Mouse (Mus musculus): Measurements from ENCODE around the gene Creb3. TPM values are rescaled to one million over a fixed set of nuclear protein-coding genes. Genes with fewer than 3 reads are reported as not detected.
"Not testable (repeated sequence)": the region's sequence is repeated elsewhere in the genome, so short reads cannot be mapped to it uniquely, and the experiment has no call there.

The Creb3 gene
- polyA plus RNA-seq, 1 experiment, result 18.1 TPM

DNA sequence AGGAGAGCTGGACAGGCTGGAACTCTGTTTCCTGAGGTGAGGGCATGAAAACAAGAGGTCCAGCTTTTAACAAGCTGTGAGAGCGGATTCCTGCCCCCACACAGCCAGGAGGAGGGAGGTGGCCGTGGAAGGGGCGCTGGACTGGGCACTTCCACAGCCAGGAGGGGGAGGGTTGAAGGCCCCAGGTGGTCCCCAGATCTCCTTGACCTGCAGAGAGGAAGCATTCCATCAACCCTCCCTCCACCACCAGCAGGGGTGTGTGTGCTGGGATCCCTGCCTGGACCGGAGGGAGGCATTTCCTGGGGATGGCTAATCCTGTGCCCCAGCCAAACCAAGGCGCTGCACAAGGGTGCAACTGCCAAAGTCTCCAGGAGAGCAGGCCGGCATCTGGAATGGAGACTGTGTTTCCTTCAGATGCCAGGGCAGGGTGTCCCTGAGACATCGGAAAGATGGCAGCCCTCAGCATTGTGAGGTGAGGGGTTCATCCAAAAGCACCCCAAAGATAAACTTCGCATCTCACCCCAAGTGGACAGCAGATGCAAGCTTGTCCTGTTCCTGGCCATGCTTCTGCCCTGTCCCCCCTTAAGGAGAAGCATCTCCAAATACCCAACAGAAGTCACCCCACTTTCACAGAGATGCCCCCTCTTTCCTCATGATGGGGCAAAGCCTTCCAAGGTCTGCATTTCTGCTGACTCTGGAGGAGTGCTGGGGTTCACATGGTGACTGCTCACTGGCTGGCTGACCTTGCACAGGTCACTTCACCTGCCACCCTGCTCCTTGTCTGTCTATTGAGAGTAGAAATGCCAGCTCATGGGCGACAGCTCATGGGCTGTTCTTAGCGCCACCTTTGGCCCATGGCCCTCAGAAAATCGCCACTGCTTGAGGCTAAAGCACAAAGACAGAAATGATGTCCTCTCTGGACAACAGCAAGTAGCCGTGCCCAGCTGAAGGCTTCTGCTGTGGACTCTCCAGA is 22.6 kb downstream of the Creb3 start, which contains the start of gene Msmp:
Gene Msmp, minus strand, starts transcription at position 51 of the 973 bp plus-strand sequence.
- H3K4me3 ChIP-seq (ENCODE audit: insufficient read depth, low read depth, low read length), result no peak within 1 kb of the TSS
- peaks cover 22% of the 10 kb centered on the region for H3K4me1 ChIP-seq (ENCODE audit: control insufficient read depth, insufficient read depth, insufficient read length, low read length)
- peak within 1 kb of the TSS; percentile 79 for H3K27ac ChIP-seq (replicated peaks; ENCODE audit: low read depth, low read length)

GRCm38 (mm10) chr4:43585682-43586081 is 23.6 kb downstream of the Creb3 start:
- Histone ChIP-seq H3K27ac (replicated peaks; ENCODE audit: low read depth, low read length) (peak overlapping the region; percentile 96), H3K4me3 (ENCODE audit: insufficient read depth, low read depth, low read length) (no peak overlapping the region)

DNA sequence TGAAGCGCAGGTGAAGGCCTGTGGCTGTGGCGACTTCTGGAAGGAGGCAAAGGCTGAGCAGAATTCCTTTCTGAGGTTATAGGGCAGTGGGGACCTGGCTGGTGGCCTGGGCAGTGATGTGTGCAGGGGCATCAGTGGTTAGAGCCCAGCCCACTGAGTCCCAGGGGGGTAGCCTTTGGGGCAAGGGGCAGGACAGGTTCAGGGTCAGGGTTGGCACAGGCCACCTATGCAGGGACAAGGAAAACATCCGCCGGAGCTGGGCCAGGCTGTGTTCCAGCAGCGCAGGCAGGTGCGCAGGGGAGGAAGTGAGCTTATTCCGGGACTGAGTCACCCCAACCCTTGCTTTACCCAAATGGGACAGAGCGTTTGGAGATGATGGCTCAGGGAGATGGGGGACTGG is 24.3 kb downstream of the Creb3 start:
- Histone ChIP-seq H3K4me3 (ENCODE audit: insufficient read depth, low read depth, low read length) (no peak overlapping the region), H3K4me1 (ENCODE audit: control insufficient read depth, insufficient read depth, insufficient read length, low read length) (peaks cover 20% of the 10 kb centered on the region), H3K27ac (replicated peaks; ENCODE audit: low read depth, low read length) (peak overlapping the region; percentile 99)

More at GRCm38 (mm10) chr4:43585682-43586081, 23.6 kb downstream of the Creb3 start:
- H3K4me1 ChIP-seq (ENCODE audit: control insufficient read depth, insufficient read depth, insufficient read length, low read length), result peaks cover 20% of the 10 kb centered on the region

- H3K4me1 ChIP-seq (ENCODE audit: control insufficient read depth, insufficient read depth, insufficient read length, low read length), result peaks cover 20% of the 10 kb centered on the region
- peak overlapping the region; percentile 99 for H3K27ac ChIP-seq (replicated peaks; ENCODE audit: low read depth, low read length)
- H3K4me3 ChIP-seq (ENCODE audit: insufficient read depth, low read depth, low read length), result no peak overlapping the region
Observed at GRCm38 (mm10) chr4:43587681-43588080, 25.5 kb downstream of the Creb3 start.

DNA sequence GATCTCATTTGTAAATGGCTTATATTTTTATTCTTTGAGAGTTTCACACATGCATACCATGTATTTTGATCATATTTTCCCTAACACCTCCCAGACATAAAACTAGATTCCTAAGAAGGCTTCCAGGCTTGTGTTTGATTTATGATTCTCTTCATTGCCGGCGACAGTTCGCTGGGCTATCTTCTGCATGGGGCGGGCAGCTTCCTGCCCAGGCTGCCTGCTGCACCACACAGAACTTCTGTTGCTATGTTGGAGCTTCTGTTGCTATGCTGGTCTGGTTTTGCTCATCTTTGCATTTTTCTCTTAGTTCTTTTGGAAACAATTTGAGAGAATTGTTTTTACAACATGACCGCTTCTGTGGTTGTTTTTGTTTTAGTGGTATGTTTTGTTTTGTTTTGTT is 29.4 kb downstream of the Creb3 start:
- peaks cover 8% of the 10 kb centered on the region for H3K4me1 ChIP-seq (ENCODE audit: control insufficient read depth, insufficient read depth, insufficient read length, low read length)
- H3K4me3 ChIP-seq (ENCODE audit: insufficient read depth, low read depth, low read length), result no peak overlapping the region
- H3K27ac ChIP-seq (replicated peaks; ENCODE audit: low read depth, low read length), result no peak overlapping the region

DNA sequence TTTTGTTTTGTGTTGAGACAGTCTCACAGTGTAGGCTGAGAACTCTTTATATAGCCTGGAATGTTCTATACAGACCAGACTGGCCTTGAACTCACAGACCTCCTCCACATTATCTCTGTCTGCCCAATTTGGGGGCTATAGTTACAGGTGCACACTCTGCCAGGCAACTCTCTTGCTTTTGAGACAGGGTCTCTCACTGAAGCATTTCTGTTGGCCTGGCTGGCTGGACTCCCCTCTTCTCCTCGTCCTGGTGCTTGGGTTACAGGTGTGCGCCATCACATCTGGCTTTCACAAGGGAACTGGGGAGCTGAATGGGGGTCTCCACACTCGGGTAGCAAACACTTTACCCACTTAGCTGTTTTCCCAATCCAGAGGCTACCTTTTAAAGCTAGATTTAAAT is 29.8 kb downstream of the Creb3 start:
- no peak overlapping the region for H3K27ac ChIP-seq (replicated peaks; ENCODE audit: low read depth, low read length)
- H3K4me1 ChIP-seq (ENCODE audit: control insufficient read depth, insufficient read depth, insufficient read length, low read length), result peaks cover 5% of the 10 kb centered on the region; the same call in 1 of the 2 replicates
- no peak overlapping the region for H3K4me3 ChIP-seq (ENCODE audit: insufficient read depth, low read depth, low read length)

DNA sequence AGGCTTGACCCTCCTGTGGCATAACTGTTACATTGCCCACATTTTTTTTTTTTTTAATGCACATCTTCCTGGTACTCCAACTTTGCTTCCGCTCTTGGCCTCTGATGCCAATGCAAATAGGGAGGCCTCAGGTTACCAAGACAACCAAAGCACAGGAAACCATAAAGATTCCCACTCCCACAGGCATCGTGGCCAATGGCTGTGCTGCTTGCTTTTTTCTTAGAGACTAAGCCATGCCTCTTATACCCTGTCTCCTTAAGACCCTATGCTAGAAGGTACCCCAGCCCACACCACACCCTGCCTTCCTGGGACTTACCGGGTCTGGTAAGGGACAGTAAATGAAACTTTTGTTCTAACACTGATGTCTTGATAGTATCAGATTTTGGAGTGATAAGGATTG is 31.3 kb downstream of the Creb3 start:
- Histone ChIP-seq H3K4me1 (ENCODE audit: control insufficient read depth, insufficient read depth, insufficient read length, low read length) (no peaks in the 10 kb centered on the region), H3K27ac (replicated peaks; ENCODE audit: low read depth, low read length) (no peak overlapping the region), H3K4me3 (ENCODE audit: insufficient read depth, low read depth, low read length) (no peak overlapping the region)

GRCm38 (mm10) chr4:43596597-43596996 is 34.5 kb downstream of the Creb3 start:
- H3K27ac ChIP-seq (replicated peaks; ENCODE audit: low read depth, low read length); H3K4me1 ChIP-seq (ENCODE audit: control insufficient read depth, insufficient read depth, insufficient read length, low read length); H3K4me3 ChIP-seq (ENCODE audit: insufficient read depth, low read depth, low read length): not testable (repeated sequence)

- no peak overlapping the region for H3K27ac ChIP-seq (replicated peaks; ENCODE audit: low read depth, low read length)
- no peaks in the 10 kb centered on the region for H3K4me1 ChIP-seq (ENCODE audit: control insufficient read depth, insufficient read depth, insufficient read length, low read length)
- no peak overlapping the region for H3K4me3 ChIP-seq (ENCODE audit: insufficient read depth, low read depth, low read length)
Observed at GRCm38 (mm10) chr4:43598200-43598599, 36.1 kb downstream of the Creb3 start.

- H3K4me3 ChIP-seq (ENCODE audit: insufficient read depth, low read depth, low read length), result no peak overlapping the region
- H3K27ac ChIP-seq (replicated peaks; ENCODE audit: low read depth, low read length), result no peak overlapping the region
- H3K4me1 ChIP-seq (ENCODE audit: control insufficient read depth, insufficient read depth, insufficient read length, low read length), result no peaks in the 10 kb centered on the region
Observed at GRCm38 (mm10) chr4:43598650-43599380, 36.7 kb downstream of the Creb3 start.

DNA sequence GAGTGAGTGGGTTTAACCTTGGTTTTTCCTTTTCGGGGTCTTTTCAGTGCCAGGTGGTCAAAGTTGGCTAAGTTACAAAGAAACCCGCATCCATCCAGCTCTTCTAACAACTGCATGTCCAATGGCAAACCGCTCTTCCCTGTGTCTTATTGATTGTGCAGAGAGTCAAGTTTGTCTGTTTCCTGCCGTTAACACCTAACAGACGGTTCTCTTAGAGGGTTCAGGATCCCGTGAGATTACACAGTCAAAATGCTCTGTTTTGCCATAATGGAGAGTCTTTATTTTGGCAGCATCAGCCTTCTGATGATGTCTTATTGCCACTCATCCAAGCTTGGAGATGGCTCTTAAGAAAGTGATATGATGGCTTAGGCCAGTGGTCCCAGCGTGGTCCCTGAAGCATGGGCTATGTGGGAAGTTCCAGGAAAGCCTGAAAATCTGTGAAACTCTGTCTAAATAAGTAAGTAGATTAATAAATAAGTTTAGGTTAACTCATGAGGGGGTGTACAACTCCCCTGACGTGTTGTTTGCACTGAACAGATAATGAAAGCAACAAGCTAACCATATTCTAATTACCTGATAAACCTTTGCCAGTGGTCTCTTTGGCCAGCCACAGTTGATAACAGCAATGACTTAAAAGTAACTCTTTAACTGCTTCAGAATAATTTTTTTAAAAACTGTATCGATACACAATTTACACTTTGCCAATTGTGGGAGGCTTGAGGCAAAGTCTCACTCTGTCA is 38.2 kb downstream of the Creb3 start:
- Histone ChIP-seq H3K4me1 (ENCODE audit: control insufficient read depth, insufficient read depth, insufficient read length, low read length) (no peaks in the 10 kb centered on the region), H3K27ac (replicated peaks; ENCODE audit: low read depth, low read length) (no peak overlapping the region), H3K4me3 (ENCODE audit: insufficient read depth, low read depth, low read length) (no peak overlapping the region)

DNA sequence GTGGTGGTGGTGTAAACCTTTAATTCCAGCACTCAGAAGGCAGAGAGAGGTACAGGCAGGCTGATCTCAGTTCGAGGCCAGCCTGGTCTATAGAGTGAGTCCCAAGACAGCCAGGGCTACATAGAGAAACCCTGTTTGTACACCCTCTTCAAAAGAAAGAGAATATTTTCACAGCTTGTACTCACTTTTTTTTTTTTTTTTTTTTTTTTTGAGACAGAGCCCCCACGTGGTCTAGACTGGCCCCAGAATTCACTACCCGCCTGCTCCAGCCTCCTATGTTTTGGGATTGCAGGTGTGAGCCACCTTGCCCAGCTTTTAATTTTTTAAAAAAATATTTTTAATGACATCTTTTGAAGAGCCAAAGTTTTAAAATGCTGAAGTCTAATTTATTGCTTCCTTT is 42.0 kb downstream of the Creb3 start:
- H3K27ac ChIP-seq (replicated peaks; ENCODE audit: low read depth, low read length), result no peak overlapping the region
- no peaks in the 10 kb centered on the region for H3K4me1 ChIP-seq (ENCODE audit: control insufficient read depth, insufficient read depth, insufficient read length, low read length)

GRCm38 (mm10) chr4:43604751-43605685 is 42.9 kb downstream of the Creb3 start:
- Histone ChIP-seq H3K4me1 (ENCODE audit: control insufficient read depth, insufficient read depth, insufficient read length, low read length) (no peaks in the 10 kb centered on the region), H3K4me3 (ENCODE audit: insufficient read depth, low read depth, low read length) (no peak overlapping the region), H3K27ac (replicated peaks; ENCODE audit: low read depth, low read length) (no peak overlapping the region)

More for the DNA sequence above, 42.0 kb downstream of the Creb3 start:
- H3K4me3 ChIP-seq (ENCODE audit: insufficient read depth, low read depth, low read length), result no peak overlapping the region

- Histone ChIP-seq H3K4me3 (ENCODE audit: insufficient read depth, low read depth, low read length) (no peak overlapping the region), H3K27ac (replicated peaks; ENCODE audit: low read depth, low read length) (no peak overlapping the region), H3K4me1 (ENCODE audit: control insufficient read depth, insufficient read depth, insufficient read length, low read length) (no peaks in the 10 kb centered on the region)
Observed at GRCm38 (mm10) chr4:43612534-43612933, 50.4 kb downstream of the Creb3 start.

All from brown adipose tissue, adult 24 weeks (tissue).